Mouse (Mus musculus): ENCODE results near the gene Gm13272.
"Not testable (repeated sequence)": the region's sequence is repeated elsewhere in the genome, so short reads cannot be mapped to it uniquely, and the experiment has no call there.

Gm13272 gene

DNA sequence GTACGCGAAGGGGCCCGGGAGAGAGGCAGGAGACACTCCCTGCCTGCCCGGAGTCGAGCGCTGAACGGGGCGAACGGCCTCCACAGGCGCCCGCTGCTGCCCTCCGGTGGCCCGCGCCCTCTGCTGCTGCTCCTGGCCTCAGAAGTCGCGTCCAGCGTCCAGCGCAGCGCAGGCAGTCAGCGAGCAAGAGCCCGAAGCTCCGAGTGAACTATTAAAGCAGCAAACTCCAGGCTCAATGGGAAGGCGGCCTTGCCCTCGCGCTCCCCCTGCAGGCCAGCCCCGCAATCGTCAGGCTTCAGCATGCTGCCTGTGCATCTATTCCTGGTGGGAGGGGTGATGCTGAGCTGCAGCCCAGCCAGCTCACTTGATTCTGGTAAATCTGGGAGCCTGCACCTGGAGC is 5.8 kb downstream of the Gm13272 start, which contains the start of gene Gm13276:
Gene Gm13276 (plus strand): TSS at position 301 of the 400 bp plus-strand sequence.
- not testable (repeated sequence) for DNase-seq (ENCODE audit: low read depth, low spot score)

GRCm38 (mm10) chr4:88788402-88788801 is 8.8 kb downstream of the Gm13272 start, which contains the start of gene Gm13277:
Gene Gm13277 (plus strand): TSS chr4:88788632.
- DNase-seq (ENCODE audit: low read depth, low spot score): not testable (repeated sequence)

GRCm38 (mm10) chr4:88791250-88791649 is 11.6 kb downstream of the Gm13272 start, which contains the start of gene Gm13278:
Gene Gm13278 (plus strand): TSS chr4:88791550.
- DNase-seq (ENCODE audit: low read depth, low spot score): not testable (repeated sequence)

DNA sequence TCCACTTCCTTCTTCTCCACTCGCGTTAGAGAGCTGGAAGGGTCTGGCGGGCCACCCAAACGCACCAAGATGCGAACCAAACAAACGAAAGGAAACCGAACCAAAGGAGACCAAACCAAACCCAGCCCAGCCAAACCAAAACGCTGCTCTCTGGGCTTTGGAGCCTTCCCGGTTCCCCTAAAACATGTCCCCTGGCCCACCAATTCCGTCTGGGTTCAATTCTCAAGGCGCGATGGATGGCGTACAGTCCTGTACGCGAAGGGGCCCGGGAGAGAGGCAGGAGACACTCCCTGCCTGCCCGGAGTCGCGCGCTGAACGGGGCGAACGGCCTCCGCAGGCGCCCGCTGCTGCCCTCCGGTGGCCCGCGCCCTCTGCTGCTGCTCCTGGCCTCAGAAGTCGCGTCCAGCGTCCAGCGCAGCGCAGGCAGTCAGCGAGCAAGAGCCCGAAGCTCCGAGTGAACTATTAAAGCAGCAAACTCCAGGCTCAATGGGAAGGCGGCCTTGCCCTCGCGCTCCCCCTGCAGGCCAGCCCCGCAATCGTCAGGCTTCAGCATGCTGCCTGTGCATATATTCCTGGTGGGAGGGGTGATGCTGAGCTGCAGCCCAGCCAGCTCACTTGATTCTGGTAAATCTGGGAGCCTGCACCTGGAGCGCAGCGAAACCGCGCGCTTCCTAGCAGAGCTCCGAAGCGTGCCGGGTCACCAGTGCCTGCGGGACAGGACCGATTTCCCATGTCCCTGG is 14.5 kb downstream of the Gm13272 start, which contains the start of gene Gm13275:
Gene Gm13275 (plus strand): TSS at position 552 of the 740 bp plus-strand sequence.
- DNase-seq (ENCODE audit: low read depth, low spot score): not testable (repeated sequence)

DNA sequence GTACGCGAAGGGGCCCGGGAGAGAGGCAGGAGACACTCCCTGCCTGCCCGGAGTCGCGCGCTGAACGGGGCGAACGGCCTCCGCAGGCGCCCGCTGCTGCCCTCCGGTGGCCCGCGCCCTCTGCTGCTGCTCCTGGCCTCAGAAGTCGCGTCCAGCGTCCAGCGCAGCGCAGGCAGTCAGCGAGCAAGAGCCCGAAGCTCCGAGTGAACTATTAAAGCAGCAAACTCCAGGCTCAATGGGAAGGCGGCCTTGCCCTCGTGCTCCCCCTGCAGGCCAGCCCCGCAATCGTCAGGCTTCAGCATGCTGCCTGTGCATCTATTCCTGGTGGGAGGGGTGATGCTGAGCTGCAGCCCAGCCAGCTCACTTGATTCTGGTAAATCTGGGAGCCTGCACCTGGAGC is 17.4 kb downstream of the Gm13272 start, which contains the start of gene Gm13279:
Gene Gm13279 (plus strand): TSS at position 301 of the 400 bp plus-strand sequence.
- not testable (repeated sequence) for DNase-seq (ENCODE audit: low read depth, low spot score)

GRCm38 (mm10) chr4:88799365-88799764 is 19.7 kb downstream of the Gm13272 start, which contains the start of gene Gm13285:
Gene Gm13285 (plus strand): TSS chr4:88799665.
- DNase-seq (ENCODE audit: low read depth, low spot score): not testable (repeated sequence)

DNA sequence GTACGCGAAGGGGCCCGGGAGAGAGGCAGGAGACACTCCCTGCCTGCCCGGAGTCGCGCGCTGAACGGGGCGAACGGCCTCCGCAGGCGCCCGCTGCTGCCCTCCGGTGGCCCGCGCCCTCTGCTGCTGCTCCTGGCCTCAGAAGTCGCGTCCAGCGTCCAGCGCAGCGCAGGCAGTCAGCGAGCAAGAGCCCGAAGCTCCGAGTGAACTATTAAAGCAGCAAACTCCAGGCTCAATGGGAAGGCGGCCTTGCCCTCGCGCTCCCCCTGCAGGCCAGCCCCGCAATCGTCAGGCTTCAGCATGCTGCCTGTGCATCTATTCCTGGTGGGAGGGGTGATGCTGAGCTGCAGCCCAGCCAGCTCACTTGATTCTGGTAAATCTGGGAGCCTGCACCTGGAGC is 23.3 kb downstream of the Gm13272 start, which contains the start of gene Gm13287:
Gene Gm13287 (plus strand): TSS at position 301 of the 400 bp plus-strand sequence.
- DNase-seq (ENCODE audit: low read depth, low spot score): not testable (repeated sequence)

GRCm38 (mm10) chr4:88805231-88805630 is 25.6 kb downstream of the Gm13272 start, which contains the start of gene Gm13288:
Gene Gm13288 (plus strand): TSS chr4:88805531.
- DNase-seq (ENCODE audit: low read depth, low spot score): not testable (repeated sequence)

DNA sequence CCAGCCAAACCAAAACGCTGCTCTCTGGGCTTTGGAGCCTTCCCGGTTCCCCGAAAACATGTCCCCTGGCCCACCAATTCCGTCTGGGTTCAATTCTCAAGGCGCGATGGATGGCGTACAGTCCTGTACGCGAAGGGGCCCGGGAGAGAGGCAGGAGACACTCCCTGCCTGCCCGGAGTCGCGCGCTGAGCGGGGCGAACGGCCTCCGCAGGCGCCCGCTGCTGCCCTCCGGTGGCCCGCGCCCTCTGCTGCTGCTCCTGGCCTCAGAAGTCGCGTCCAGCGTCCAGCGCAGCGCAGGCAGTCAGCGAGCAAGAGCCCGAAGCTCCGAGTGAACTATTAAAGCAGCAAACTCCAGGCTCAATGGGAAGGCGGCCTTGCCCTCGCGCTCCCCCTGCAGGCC is 26.1 kb downstream of the Gm13272 start:
- DNase-seq (ENCODE audit: low read depth, low spot score): not testable (repeated sequence)

GRCm38 (mm10) chr4:88815928-88816327 is 36.3 kb downstream of the Gm13272 start, which contains the start of gene Ifna7:
Gene Ifna7 (plus strand): TSS chr4:88816228.
- DNase-seq (ENCODE audit: low read depth, low spot score): no peak

DNA sequence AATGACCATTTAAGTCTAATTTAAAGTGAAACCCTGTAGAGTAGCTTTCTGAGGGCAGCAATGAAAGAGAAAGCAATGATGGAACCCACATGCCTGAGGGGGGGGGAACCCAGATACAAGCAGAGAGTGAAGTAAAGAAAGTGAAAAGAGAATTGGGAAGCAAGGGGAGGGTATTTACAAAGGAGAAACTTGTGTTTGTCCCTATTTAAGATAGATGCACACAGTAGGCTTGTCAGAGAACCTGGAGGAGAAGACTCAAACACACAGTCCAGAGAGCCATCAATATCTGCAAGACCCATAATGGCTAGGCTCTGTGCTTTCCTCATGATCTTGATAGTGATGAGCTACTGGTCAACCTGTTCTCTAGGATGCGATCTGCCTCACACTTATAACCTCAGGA is 40.0 kb downstream of the Gm13272 start, which contains the start of gene Ifna11:
Gene Ifna11 (plus strand): TSS at position 301 of the 400 bp plus-strand sequence.
- DNase-seq (ENCODE audit: low read depth, low spot score): no peak

DNA sequence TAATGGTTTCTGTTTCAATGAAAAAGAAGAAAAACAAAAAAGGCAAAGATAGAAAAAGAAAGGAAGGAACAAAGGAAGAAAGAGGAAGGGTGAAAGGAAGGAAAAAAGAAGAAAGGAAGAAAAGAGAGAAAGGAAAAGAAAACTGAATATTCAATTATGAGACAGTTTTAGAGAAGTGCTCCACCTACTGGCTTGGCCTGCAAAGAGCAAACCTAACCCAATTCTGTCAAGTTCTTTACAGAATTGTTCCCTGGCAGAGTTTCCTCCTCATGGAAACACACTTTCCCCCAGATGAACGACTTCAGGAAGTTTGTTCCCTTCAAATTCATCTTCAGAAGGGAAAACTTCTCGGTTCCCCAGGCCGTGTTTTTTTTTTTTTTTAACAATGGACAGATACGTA is 43.3 kb downstream of the Gm13272 start:
- peak; percentile 29 for DNase-seq (ENCODE audit: low read depth, low spot score)

DNA sequence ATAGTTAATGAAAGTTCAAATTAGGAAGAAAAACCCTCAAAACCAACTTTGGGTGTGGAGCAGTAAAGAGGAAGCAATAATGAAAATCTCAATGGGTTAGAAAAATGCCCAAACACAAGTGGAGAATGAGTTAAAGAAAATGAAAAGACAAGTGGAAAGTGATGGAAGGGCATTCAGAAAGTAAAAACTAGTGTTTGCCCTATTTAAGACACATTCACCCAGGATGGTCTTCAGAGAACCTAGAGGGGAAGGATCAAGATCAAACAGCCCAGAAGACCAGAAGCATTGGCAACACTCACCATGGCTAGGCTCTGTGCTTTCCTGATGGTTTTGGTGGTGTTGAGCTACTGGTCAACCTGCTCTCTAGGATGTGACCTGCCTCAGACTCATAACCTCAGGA is 47.5 kb downstream of the Gm13272 start, which contains the start of gene Ifna6:
Gene Ifna6 (plus strand): TSS at position 301 of the 400 bp plus-strand sequence.
- not testable (repeated sequence) for DNase-seq (ENCODE audit: low read depth, low spot score)
